Mouse (Mus musculus): Measurements from ENCODE around the gene Arhgap45. TPM values are rescaled to one million over a fixed set of nuclear protein-coding genes. Genes with fewer than 3 reads are reported as not detected.

The Arhgap45 gene
- polyA plus RNA-seq, 1 experiment from 2014 or later = 4.6 TPM

- WGBS = 17% methylated on average over 15 of the region's 15 CpGs
- peak overlapping the region; percentile 37 for H3K9ac ChIP-seq (ENCODE audit: low read length)
Measured at GRCm38 (mm10) chr10:79989870-79990269, 26.6 kb upstream of the Arhgap45 start.

GRCm38 (mm10) chr10:79991099-79991498, 25.4 kb upstream of the Arhgap45 start:
- Histone ChIP-seq H3K4me1 (ENCODE audit: control insufficient read depth, insufficient read depth, low read length) (peaks cover 7% of the 10 kb centered on the region; the same call in 1 of the 2 replicates), H3K9me3 (ENCODE audit: control insufficient read depth, low read length) (peaks cover 5% of the 10 kb centered on the region; the same call in 1 of the 2 replicates), H3K4me3 (ENCODE audit: low read depth, low read length) (no peak overlapping the region), H3K4me2 (ENCODE audit: low read depth) (no peak overlapping the region), H3K9ac (ENCODE audit: low read length) (no peak overlapping the region), H3K27ac (ENCODE audit: low read depth, low read length) (no peak overlapping the region), H3K27me3 (ENCODE audit: control insufficient read depth, insufficient read depth, low read length) (peaks cover 32% of the 10 kb centered on the region), H3K36me3 (ENCODE audit: control insufficient read depth, insufficient read depth, low read length) (no peaks in the 10 kb centered on the region; the same call in 1 of the 2 replicates)
- 50% methylated on average over 12 of the region's 12 CpGs for WGBS
- ATAC-seq (ENCODE audit: insufficient read depth, low FRiP score, low TSS enrichment) (no peak), DNase-seq (ENCODE audit: low spot score) (no peak)

More at GRCm38 (mm10) chr10:79989870-79990269, 26.6 kb upstream of the Arhgap45 start:
- peaks cover 5% of the 10 kb centered on the region; the same call in 1 of the 2 replicates for H3K9me3 ChIP-seq (ENCODE audit: control insufficient read depth, low read length)
- H3K27me3 ChIP-seq (ENCODE audit: control insufficient read depth, insufficient read depth, low read length) = peaks cover 32% of the 10 kb centered on the region
- peak overlapping the region; percentile 55 for H3K4me3 ChIP-seq (ENCODE audit: low read depth, low read length)
- H3K36me3 ChIP-seq (ENCODE audit: control insufficient read depth, insufficient read depth, low read length) = no peaks in the 10 kb centered on the region; the same call in 1 of the 2 replicates
- peak overlapping the region; percentile 47 for H3K4me2 ChIP-seq (ENCODE audit: low read depth)
- DNase-seq (ENCODE audit: low spot score) (no peak), ATAC-seq (ENCODE audit: insufficient read depth, low FRiP score, low TSS enrichment) (no peak)
- no peak overlapping the region for H3K27ac ChIP-seq (ENCODE audit: low read depth, low read length)
- H3K4me1 ChIP-seq (ENCODE audit: control insufficient read depth, insufficient read depth, low read length) = peaks cover 7% of the 10 kb centered on the region; the same call in 1 of the 2 replicates

- Histone ChIP-seq H3K27me3 (ENCODE audit: control insufficient read depth, insufficient read depth, low read length) (peaks cover 32% of the 10 kb centered on the region), H3K9ac (ENCODE audit: low read length) (no peak overlapping the region), H3K27ac (ENCODE audit: low read depth, low read length) (no peak overlapping the region), H3K36me3 (ENCODE audit: control insufficient read depth, insufficient read depth, low read length) (no peaks in the 10 kb centered on the region; the same call in 1 of the 2 replicates), H3K4me1 (ENCODE audit: control insufficient read depth, insufficient read depth, low read length) (peaks cover 7% of the 10 kb centered on the region; the same call in 1 of the 2 replicates), H3K4me3 (ENCODE audit: low read depth, low read length) (no peak overlapping the region), H3K4me2 (ENCODE audit: low read depth) (no peak overlapping the region), H3K9me3 (ENCODE audit: control insufficient read depth, low read length) (peaks cover 5% of the 10 kb centered on the region; the same call in 1 of the 2 replicates)
- ATAC-seq (ENCODE audit: insufficient read depth, low FRiP score, low TSS enrichment) (no peak), DNase-seq (ENCODE audit: low spot score) (no peak)
- 82% methylated on average over 6 of the region's 6 CpGs for WGBS
Measured at GRCm38 (mm10) chr10:79991548-79991947, 24.9 kb upstream of the Arhgap45 start.

- Histone ChIP-seq H3K9ac (ENCODE audit: low read length) (no peak overlapping the region), H3K27me3 (ENCODE audit: control insufficient read depth, insufficient read depth, low read length) (peaks cover 7% of the 10 kb centered on the region), H3K36me3 (ENCODE audit: control insufficient read depth, insufficient read depth, low read length) (no peaks in the 10 kb centered on the region; the same call in 1 of the 2 replicates), H3K4me1 (ENCODE audit: control insufficient read depth, insufficient read depth, low read length) (peaks cover 5% of the 10 kb centered on the region; the same call in 1 of the 2 replicates), H3K4me2 (ENCODE audit: low read depth) (no peak overlapping the region), H3K9me3 (ENCODE audit: control insufficient read depth, low read length) (peaks cover 5% of the 10 kb centered on the region; the same call in 1 of the 2 replicates), H3K4me3 (ENCODE audit: low read depth, low read length) (no peak overlapping the region; the same call in 1 of the 2 replicates), H3K27ac (ENCODE audit: low read depth, low read length) (no peak overlapping the region)
- 88% methylated on average over 16 of the region's 16 CpGs for WGBS
- DNase-seq (ENCODE audit: low spot score) (no peak), ATAC-seq (ENCODE audit: insufficient read depth, low FRiP score, low TSS enrichment) (no peak)
Measured at GRCm38 (mm10) chr10:79994397-79995115, 21.9 kb upstream of the Arhgap45 start.

- H3K9ac ChIP-seq (ENCODE audit: low read length) = no peak overlapping the region
- WGBS = 94% methylated on average over 1 of the region's 1 CpGs
- H3K9me3 ChIP-seq (ENCODE audit: control insufficient read depth, low read length) = peaks cover 5% of the 10 kb centered on the region; the same call in 1 of the 2 replicates
- no peak overlapping the region for H3K4me3 ChIP-seq (ENCODE audit: low read depth, low read length)
- ATAC-seq (ENCODE audit: insufficient read depth, low FRiP score, low TSS enrichment) = no peak
- H3K36me3 ChIP-seq (ENCODE audit: control insufficient read depth, insufficient read depth, low read length) = no peaks in the 10 kb centered on the region; the same call in 1 of the 2 replicates
- no peak overlapping the region for H3K27ac ChIP-seq (ENCODE audit: low read depth, low read length)
- DNase-seq (ENCODE audit: low spot score) = no peak
- no peak overlapping the region for H3K4me2 ChIP-seq (ENCODE audit: low read depth)
- H3K27me3 ChIP-seq (ENCODE audit: control insufficient read depth, insufficient read depth, low read length) = no peaks in the 10 kb centered on the region
- peaks cover 5% of the 10 kb centered on the region; the same call in 1 of the 2 replicates for H3K4me1 ChIP-seq (ENCODE audit: control insufficient read depth, insufficient read depth, low read length)
Measured at GRCm38 (mm10) chr10:79995636-79996035, 20.8 kb upstream of the Arhgap45 start.

- no peaks in the 10 kb centered on the region; the same call in 1 of the 2 replicates for H3K36me3 ChIP-seq (ENCODE audit: control insufficient read depth, insufficient read depth, low read length)
- WGBS = under 1% methylated on average over 34 of the region's 34 CpGs
- peak within 1 kb of the TSS; percentile 23; the same call in 1 of the 2 replicates for H3K27ac ChIP-seq (ENCODE audit: low read depth, low read length)
- H3K4me2 ChIP-seq (ENCODE audit: low read depth) = peak within 1 kb of the TSS; percentile 64
- H3K4me3 ChIP-seq (ENCODE audit: low read depth, low read length) = peak within 1 kb of the TSS; percentile 42
- H3K9me3 ChIP-seq (ENCODE audit: control insufficient read depth, low read length) = peaks cover 3% of the 10 kb centered on the region; the same call in 1 of the 2 replicates
- ATAC-seq (ENCODE audit: insufficient read depth, low FRiP score, low TSS enrichment) = peak; percentile 75
- H3K9ac ChIP-seq (ENCODE audit: low read length) = peak within 1 kb of the TSS; percentile 41
- peak; percentile 97 for DNase-seq (ENCODE audit: low spot score)
- H3K4me1 ChIP-seq (ENCODE audit: control insufficient read depth, insufficient read depth, low read length) = peaks cover 5% of the 10 kb centered on the region; the same call in 1 of the 2 replicates
- H3K27me3 ChIP-seq (ENCODE audit: control insufficient read depth, insufficient read depth, low read length) = no peaks in the 10 kb centered on the region
Measured at GRCm38 (mm10) chr10:79996272-79997033, 20.0 kb upstream of the Arhgap45 start, which contains the start of gene Abca7. TSS of gene Abca7 (plus strand) at chr10:79996494.

- Histone ChIP-seq H3K9ac (ENCODE audit: low read length) (peak overlapping the region; percentile 5), H3K4me3 (ENCODE audit: low read depth, low read length) (peak overlapping the region; percentile 42), H3K4me1 (ENCODE audit: control insufficient read depth, insufficient read depth, low read length) (peaks cover 5% of the 10 kb centered on the region; the same call in 1 of the 2 replicates), H3K4me2 (ENCODE audit: low read depth) (peak overlapping the region; percentile 64), H3K9me3 (ENCODE audit: control insufficient read depth, low read length) (no peaks in the 10 kb centered on the region), H3K27me3 (ENCODE audit: control insufficient read depth, insufficient read depth, low read length) (0 out of 2 replicates have a peak, but pooled peaks cover 2% of the 10 kb centered on the region), H3K27ac (ENCODE audit: low read depth, low read length) (peak overlapping the region; percentile 23; the same call in 1 of the 2 replicates), H3K36me3 (ENCODE audit: control insufficient read depth, insufficient read depth, low read length) (no peaks in the 10 kb centered on the region; the same call in 1 of the 2 replicates)
- ATAC-seq (ENCODE audit: insufficient read depth, low FRiP score, low TSS enrichment) = peak; percentile 81
- WGBS = under 1% methylated on average over 35 of the region's 35 CpGs
- peak; percentile 92 for DNase-seq (ENCODE audit: low spot score)
Measured at GRCm38 (mm10) chr10:79997034-79997760, 19.3 kb upstream of the Arhgap45 start.
